Mouse (Mus musculus) kidney, adult 2 months (tissue): ENCODE measurements around the gene Upf3b.

Experiments used
- CTCF ChIP-seq: fragments of 200-500 bp; conservative IDR thresholded peaks from 2 replicates; pipeline ENCODE4 v1.5.1; 2011; ENCODE audit warnings: low read depth, mild to moderate bottlenecking, control low read depth, low read length, moderate library complexity, mixed read lengths; ENCODE audit not compliant: insufficient read depth, insufficient read length
- POLR2A ChIP-seq: fragments of 200-500 bp; IDR thresholded peaks from one replicate; pipeline ENCODE4 v1.6.1; 2011; ENCODE audit warnings: low read depth, low read length, control low read depth

GRCm38 (mm10) chrX:37103826-37104225 lies 6.3 kb downstream of the Upf3b start:
- TF ChIP-seq CTCF (peak; percentile 26; the same call in 1 of the 2 replicates), POLR2A (no peak)
